Mouse (Mus musculus): ENCODE measurements around the gene Cbll1. TPM values are rescaled to one million over a fixed set of nuclear protein-coding genes. Genes with fewer than 3 reads are reported as not detected.
A peak's percentile ranks its signal among the peaks of the same experiment; 100 is the strongest.
"Not testable (repeated sequence)": the region's sequence is repeated elsewhere in the genome, so short reads cannot be mapped to it uniquely, and the experiment has no call there.

Gene Cbll1
- polyA plus RNA-seq, 1 experiment from 2014 or later, result 9.5 TPM

DNA sequence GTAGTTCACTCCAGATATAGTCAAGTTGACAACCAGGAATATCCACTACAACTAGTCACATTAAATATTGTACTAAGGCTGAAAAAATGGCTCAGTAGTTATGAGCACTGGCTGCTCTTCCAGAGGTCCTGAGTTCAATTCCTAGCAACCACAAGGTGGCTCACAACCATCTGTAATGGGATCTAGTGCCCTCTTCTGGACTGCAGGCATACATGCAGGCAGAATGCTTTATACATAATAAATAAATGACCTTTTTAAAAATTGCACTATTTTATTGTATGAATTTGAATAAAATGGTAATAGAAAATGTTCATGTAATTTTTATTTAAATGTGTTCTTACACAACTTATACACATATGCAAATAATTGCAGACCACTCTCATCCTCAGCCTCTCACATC is 3.8 kb upstream of the Cbll1 start:
- no peak overlapping the region for H3K9ac ChIP-seq (ENCODE audit: low read length)
- no peaks in the 10 kb centered on the region for H3K27me3 ChIP-seq (ENCODE audit: control insufficient read depth, insufficient read depth, low read length)
- H3K27ac ChIP-seq (ENCODE audit: low read length), result no peak overlapping the region
- no peak overlapping the region for H3K4me3 ChIP-seq (replicated peaks; ENCODE audit: low read length)
- H3K36me3 ChIP-seq (ENCODE audit: control insufficient read depth, insufficient read depth, low read length), result no peaks in the 10 kb centered on the region
- ATAC-seq (ENCODE audit: insufficient read depth, low FRiP score), result no peak
- no peak overlapping the region for H3K4me2 ChIP-seq (ENCODE audit: low read depth, low read length)
- H3K9me3 ChIP-seq (replicated peaks; ENCODE audit: control insufficient read depth, low read length), result no peaks in the 10 kb centered on the region
- peaks cover 4% of the 10 kb centered on the region; the same call in 1 of the 2 replicates for H3K4me1 ChIP-seq (ENCODE audit: control insufficient read depth, insufficient read depth, low read length)

GRCm38 (mm10) chr12:31501266-31501665 is 1.9 kb upstream of the Cbll1 start:
- H3K9ac ChIP-seq (ENCODE audit: low read length), result no peak overlapping the region
- no peak overlapping the region for H3K27ac ChIP-seq (ENCODE audit: low read length)
- H3K4me1 ChIP-seq (ENCODE audit: control insufficient read depth, insufficient read depth, low read length), result peaks cover 12% of the 10 kb centered on the region; the same call in 1 of the 2 replicates
- no peaks in the 10 kb centered on the region for H3K36me3 ChIP-seq (ENCODE audit: control insufficient read depth, insufficient read depth, low read length)
- H3K4me3 ChIP-seq (replicated peaks; ENCODE audit: low read length), result no peak overlapping the region
- 45% methylated on average over 4 of the region's 4 CpGs for WGBS
- H3K9me3 ChIP-seq (replicated peaks; ENCODE audit: control insufficient read depth, low read length), result no peaks in the 10 kb centered on the region
- ATAC-seq (ENCODE audit: insufficient read depth, low FRiP score), result no peak
- H3K4me2 ChIP-seq (ENCODE audit: low read depth, low read length), result no peak overlapping the region
- H3K27me3 ChIP-seq (ENCODE audit: control insufficient read depth, insufficient read depth, low read length), result no peaks in the 10 kb centered on the region

- 7% methylated on average over 12 of the region's 12 CpGs for WGBS
Observed at GRCm38 (mm10) chr12:31500196-31500595, 780 bp upstream of the Cbll1 start.

GRCm38 (mm10) chr12:31498936-31499313 is 491 bp downstream of the Cbll1 start:
- H3K4me2 ChIP-seq (ENCODE audit: low read depth, low read length), result peak overlapping the region; percentile 91
- H3K4me3 ChIP-seq (replicated peaks; ENCODE audit: low read length), result peak overlapping the region; percentile 96
- no peak for ATAC-seq (ENCODE audit: insufficient read depth, low FRiP score)
- peak overlapping the region; percentile 62; the same call in 1 of the 2 replicates for H3K27ac ChIP-seq (ENCODE audit: low read length)
- peaks cover 12% of the 10 kb centered on the region; the same call in 1 of the 2 replicates for H3K4me1 ChIP-seq (ENCODE audit: control insufficient read depth, insufficient read depth, low read length)
- peak overlapping the region; percentile 94 for H3K9ac ChIP-seq (ENCODE audit: low read length)
- no peaks in the 10 kb centered on the region for H3K9me3 ChIP-seq (replicated peaks; ENCODE audit: control insufficient read depth, low read length)
- no peaks in the 10 kb centered on the region for H3K27me3 ChIP-seq (ENCODE audit: control insufficient read depth, insufficient read depth, low read length)
- H3K36me3 ChIP-seq (ENCODE audit: control insufficient read depth, insufficient read depth, low read length), result no peaks in the 10 kb centered on the region
- WGBS, result under 1% methylated on average over 25 of the region's 25 CpGs

More at GRCm38 (mm10) chr12:31500196-31500595, 780 bp upstream of the Cbll1 start:
- H3K9me3 ChIP-seq (replicated peaks; ENCODE audit: control insufficient read depth, low read length), result no peaks in the 10 kb centered on the region
- H3K36me3 ChIP-seq (ENCODE audit: control insufficient read depth, insufficient read depth, low read length), result no peaks in the 10 kb centered on the region
- H3K4me2 ChIP-seq (ENCODE audit: low read depth, low read length), result peak overlapping the region; percentile 94
- H3K27me3 ChIP-seq (ENCODE audit: control insufficient read depth, insufficient read depth, low read length), result no peaks in the 10 kb centered on the region
- peak overlapping the region; percentile 94 for H3K9ac ChIP-seq (ENCODE audit: low read length)
- H3K4me1 ChIP-seq (ENCODE audit: control insufficient read depth, insufficient read depth, low read length), result peaks cover 12% of the 10 kb centered on the region; the same call in 1 of the 2 replicates
- H3K4me3 ChIP-seq (replicated peaks; ENCODE audit: low read length), result peak overlapping the region; percentile 96
- ATAC-seq (ENCODE audit: insufficient read depth, low FRiP score), result no peak
- H3K27ac ChIP-seq (ENCODE audit: low read length), result peak overlapping the region; percentile 90

GRCm38 (mm10) chr12:31486431-31486830 is 13.0 kb downstream of the Cbll1 start:
- 53% methylated on average over 6 of the region's 6 CpGs for WGBS
- Histone ChIP-seq H3K4me1 (ENCODE audit: control insufficient read depth, insufficient read depth, low read length) (no peaks in the 10 kb centered on the region), H3K27me3 (ENCODE audit: control insufficient read depth, insufficient read depth, low read length) (no peaks in the 10 kb centered on the region), H3K36me3 (ENCODE audit: control insufficient read depth, insufficient read depth, low read length) (peaks cover 9% of the 10 kb centered on the region; the same call in 1 of the 2 replicates), H3K9ac (ENCODE audit: low read length) (no peak overlapping the region), H3K9me3 (replicated peaks; ENCODE audit: control insufficient read depth, low read length) (no peaks in the 10 kb centered on the region), H3K27ac (ENCODE audit: low read length) (no peak overlapping the region), H3K4me3 (replicated peaks; ENCODE audit: low read length) (no peak overlapping the region), H3K4me2 (ENCODE audit: low read depth, low read length) (no peak overlapping the region)
- ATAC-seq (ENCODE audit: insufficient read depth, low FRiP score), result no peak

- WGBS, result 94% methylated on average over 6 of the region's 6 CpGs
- H3K9ac ChIP-seq (ENCODE audit: low read length); H3K27ac ChIP-seq (ENCODE audit: low read length); H3K27me3 ChIP-seq (ENCODE audit: control insufficient read depth, insufficient read depth, low read length); H3K4me2 ChIP-seq (ENCODE audit: low read depth, low read length); H3K9me3 ChIP-seq (replicated peaks; ENCODE audit: control insufficient read depth, low read length); ATAC-seq (ENCODE audit: insufficient read depth, low FRiP score); H3K4me1 ChIP-seq (ENCODE audit: control insufficient read depth, insufficient read depth, low read length); H3K4me3 ChIP-seq (replicated peaks; ENCODE audit: low read length); H3K36me3 ChIP-seq (ENCODE audit: control insufficient read depth, insufficient read depth, low read length): not testable (repeated sequence)
Observed at GRCm38 (mm10) chr12:31478182-31478581, 21.2 kb downstream of the Cbll1 start.

- H3K4me3 ChIP-seq (replicated peaks; ENCODE audit: low read length), result no peak overlapping the region
- H3K4me1 ChIP-seq (ENCODE audit: control insufficient read depth, insufficient read depth, low read length), result no peaks in the 10 kb centered on the region
- H3K9ac ChIP-seq (ENCODE audit: low read length), result no peak overlapping the region
- no peak overlapping the region for H3K27ac ChIP-seq (ENCODE audit: low read length)
- H3K4me2 ChIP-seq (ENCODE audit: low read depth, low read length), result no peak overlapping the region
- 73% methylated on average over 4 of the region's 4 CpGs for WGBS
- no peak for ATAC-seq (ENCODE audit: insufficient read depth, low FRiP score)
- H3K27me3 ChIP-seq (ENCODE audit: control insufficient read depth, insufficient read depth, low read length), result no peaks in the 10 kb centered on the region
- H3K9me3 ChIP-seq (replicated peaks; ENCODE audit: control insufficient read depth, low read length), result 0 out of 2 replicates have a peak, but pooled peaks cover 5% of the 10 kb centered on the region
- H3K36me3 ChIP-seq (ENCODE audit: control insufficient read depth, insufficient read depth, low read length), result no peaks in the 10 kb centered on the region
Observed at GRCm38 (mm10) chr12:31462615-31463014, 36.8 kb downstream of the Cbll1 start.

DNA sequence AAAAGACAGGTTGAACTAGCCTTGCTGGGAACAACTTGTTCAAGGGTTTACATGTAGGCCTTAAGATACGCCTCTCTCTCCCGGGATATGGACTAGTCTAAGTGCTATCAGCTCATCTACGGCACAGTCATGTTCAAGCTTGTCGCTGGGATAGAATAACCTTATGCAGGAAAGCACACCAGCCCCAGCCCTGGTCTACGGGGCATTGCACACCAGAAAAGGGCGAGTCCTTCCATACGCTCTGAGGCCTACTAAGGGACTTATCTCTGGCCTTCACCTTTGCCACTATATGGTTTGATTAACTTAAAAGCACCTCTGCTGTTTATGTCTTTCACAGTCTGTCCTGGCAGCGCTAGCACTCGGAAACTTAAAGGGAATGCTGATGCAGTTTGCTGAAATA is 38.0 kb downstream of the Cbll1 start:
- Histone ChIP-seq H3K27me3 (ENCODE audit: control insufficient read depth, insufficient read depth, low read length) (no peaks in the 10 kb centered on the region), H3K36me3 (ENCODE audit: control insufficient read depth, insufficient read depth, low read length) (no peaks in the 10 kb centered on the region), H3K4me2 (ENCODE audit: low read depth, low read length) (no peak overlapping the region), H3K4me1 (ENCODE audit: control insufficient read depth, insufficient read depth, low read length) (no peaks in the 10 kb centered on the region), H3K9ac (ENCODE audit: low read length) (no peak overlapping the region), H3K27ac (ENCODE audit: low read length) (no peak overlapping the region), H3K4me3 (replicated peaks; ENCODE audit: low read length) (no peak overlapping the region), H3K9me3 (replicated peaks; ENCODE audit: control insufficient read depth, low read length) (0 out of 2 replicates have a peak, but pooled peaks cover 5% of the 10 kb centered on the region)
- WGBS, result 78% methylated on average over 9 of the region's 9 CpGs
- ATAC-seq (ENCODE audit: insufficient read depth, low FRiP score), result no peak

DNA sequence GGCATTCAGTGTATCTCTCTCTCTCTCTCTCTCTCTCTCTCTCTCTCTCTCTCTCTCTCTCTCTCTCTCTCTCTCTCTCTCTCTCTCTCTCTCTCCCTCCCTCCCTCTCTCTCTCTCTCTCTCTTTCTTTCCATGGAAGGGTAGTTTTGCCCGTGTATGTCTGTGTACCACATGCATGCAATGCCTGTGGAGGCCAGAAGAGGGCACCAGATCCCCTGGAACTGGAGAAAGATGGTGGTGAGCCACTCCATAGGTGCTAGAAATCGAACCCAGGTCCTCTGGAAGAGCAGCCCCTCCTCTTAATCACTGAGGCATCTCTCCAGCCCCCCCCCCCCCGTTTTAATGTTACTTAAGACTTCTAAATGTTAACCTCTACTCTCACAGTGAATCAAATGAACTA is 39.1 kb downstream of the Cbll1 start:
- H3K27me3 ChIP-seq (ENCODE audit: control insufficient read depth, insufficient read depth, low read length); H3K9me3 ChIP-seq (replicated peaks; ENCODE audit: control insufficient read depth, low read length); H3K27ac ChIP-seq (ENCODE audit: low read length); H3K4me2 ChIP-seq (ENCODE audit: low read depth, low read length); H3K4me1 ChIP-seq (ENCODE audit: control insufficient read depth, insufficient read depth, low read length); H3K9ac ChIP-seq (ENCODE audit: low read length); H3K36me3 ChIP-seq (ENCODE audit: control insufficient read depth, insufficient read depth, low read length); ATAC-seq (ENCODE audit: insufficient read depth, low FRiP score); H3K4me3 ChIP-seq (replicated peaks; ENCODE audit: low read length): not testable (repeated sequence)
- 44% methylated on average over 3 of the region's 3 CpGs for WGBS
